Mouse (Mus musculus) intestine, embryonic 15.5 days (tissue): Measurements from ENCODE around the gene Rabep1. TPM values are rescaled to one million over a fixed set of nuclear protein-coding genes. Genes with fewer than 3 reads are reported as not detected.
A peak's percentile ranks its signal among the peaks of the same experiment; 100 is the strongest.

Experiments
- ATAC-seq: fragments of 200-750 bp; cut with Nextera tagmentation; 2 replicates; pipeline ENCODE4 v1.8.0; 2017; ENCODE audit warnings: moderate TSS enrichment, moderate library complexity
- H3K27ac ChIP-seq: fragments of 300-500 bp; sonication (generic); 2 replicates; pipeline ENCODE4 v1.5.1; 2015; ENCODE audit warnings: mild to moderate bottlenecking, inconsistent platforms
- H3K27me3 ChIP-seq: fragments of 300-500 bp; sonication (generic); replicated peaks from 2 replicates; pipeline ENCODE4 v1.6.1; 2015; ENCODE audit warnings: inconsistent platforms
- H3K36me3 ChIP-seq: fragments of 300-500 bp; sonication (generic); 2 replicates; pipeline ENCODE4 v1.6.1; 2015; ENCODE audit warnings: inconsistent platforms
- H3K4me1 ChIP-seq: fragments of 300-500 bp; sonication (generic); replicated peaks from 2 replicates; pipeline ENCODE4 v1.6.1; 2015; ENCODE audit warnings: inconsistent platforms
- H3K4me2 ChIP-seq: fragments of 300-500 bp; sonication (generic); replicated peaks from 2 replicates; pipeline ENCODE4 v1.6.1; 2015; ENCODE audit warnings: mild to moderate bottlenecking, inconsistent platforms
- H3K4me3 ChIP-seq: fragments of 300-500 bp; sonication (generic); replicated peaks from 2 replicates; pipeline ENCODE4 v1.5.1; 2015; ENCODE audit warnings: inconsistent platforms
- H3K9ac ChIP-seq: fragments of 300-500 bp; sonication (generic); 2 replicates; pipeline ENCODE4 v1.6.1; 2015; ENCODE audit warnings: inconsistent platforms
- H3K9me3 ChIP-seq: fragments of 300-500 bp; sonication (generic); 2 replicates; pipeline ENCODE4 v1.6.1; 2016; ENCODE audit warnings: inconsistent platforms
- WGBS: fragments of 180-500 bp; shearing (Covaris S2); methylation state at CpG from one replicate; pipeline ENCODE4 v1.1.7; 2015; 5-methylcytosine and 5-hydroxymethylcytosine counted together
- polyA plus RNA-seq: library from polyadenylated mRNA; unstranded; fragments of >200 nt; fragmentation: Nextera tagmentation; extraction: Ambion mirVana; gene quantifications from 2 replicates; pipeline ENCODE4 v1.2.1, GENCODE M21; 2015

Gene Rabep1
- 51.4 and 53.9 TPM in 2 replicates for polyA plus RNA-seq

- under 1% methylated on average over 66 of the region's 88 CpGs for WGBS
- H3K36me3 ChIP-seq, result no peaks in the 10 kb centered on the region
- H3K4me2 ChIP-seq, result peak within 1 kb of the TSS; percentile 76
- ATAC-seq, result peak; percentile 94
- H3K9ac ChIP-seq, result peak within 1 kb of the TSS; percentile 92
- H3K4me3 ChIP-seq, result peak within 1 kb of the TSS; percentile 94
- H3K27ac ChIP-seq, result peak within 1 kb of the TSS; percentile 74
- H3K27me3 ChIP-seq, result no peaks in the 10 kb centered on the region
- H3K9me3 ChIP-seq, result no peaks in the 10 kb centered on the region
- H3K4me1 ChIP-seq, result peaks cover 13% of the 10 kb centered on the region; the same call in 1 of the 2 replicates
These were observed at the start of gene Rabep1 for GRCm38 (mm10) chr11:70844559-70845456. Gene Rabep1 (plus strand): TSS chr11:70844778.

DNA sequence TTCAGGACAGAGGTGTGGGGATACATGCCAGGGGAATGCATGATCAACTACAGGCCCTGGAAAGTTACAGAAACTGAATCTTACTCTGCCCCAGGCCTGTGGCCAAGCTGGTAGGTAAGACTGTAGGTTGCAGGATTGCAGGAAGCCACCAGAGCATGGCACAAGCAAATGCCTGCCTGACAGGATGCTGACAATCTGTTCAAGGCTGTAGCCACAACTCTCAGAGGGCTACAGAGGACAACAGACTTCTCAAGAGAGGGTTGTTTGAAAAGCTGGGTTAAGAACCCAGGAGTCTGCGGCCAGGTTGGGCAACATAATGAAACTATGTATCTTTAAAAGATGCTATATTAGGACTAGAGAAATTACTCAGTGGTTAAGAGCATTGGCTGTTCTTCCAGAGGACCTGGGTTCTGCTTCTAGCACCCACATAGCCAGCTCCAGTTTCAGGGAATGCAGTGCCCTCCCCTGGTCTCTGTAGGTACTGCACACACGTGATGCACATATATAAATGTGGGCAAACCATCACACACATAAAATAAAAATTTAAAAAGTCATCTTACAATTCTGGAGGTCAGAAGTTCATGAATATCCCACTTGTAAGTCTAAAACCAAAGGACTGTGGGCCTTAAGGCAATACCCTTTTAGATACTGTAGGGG lies 42.2 kb upstream of the Rabep1 start:
- Histone ChIP-seq H3K9me3 (no peaks in the 10 kb centered on the region), H3K27ac (no peak overlapping the region), H3K36me3 (no peaks in the 10 kb centered on the region), H3K4me2 (no peak overlapping the region), H3K27me3 (no peaks in the 10 kb centered on the region), H3K4me1 (peaks cover 2% of the 10 kb centered on the region; the same call in 1 of the 2 replicates), H3K9ac (no peak overlapping the region), H3K4me3 (no peak overlapping the region)
- no peak for ATAC-seq
- WGBS, result 92% methylated on average over 2 of the region's 2 CpGs

DNA sequence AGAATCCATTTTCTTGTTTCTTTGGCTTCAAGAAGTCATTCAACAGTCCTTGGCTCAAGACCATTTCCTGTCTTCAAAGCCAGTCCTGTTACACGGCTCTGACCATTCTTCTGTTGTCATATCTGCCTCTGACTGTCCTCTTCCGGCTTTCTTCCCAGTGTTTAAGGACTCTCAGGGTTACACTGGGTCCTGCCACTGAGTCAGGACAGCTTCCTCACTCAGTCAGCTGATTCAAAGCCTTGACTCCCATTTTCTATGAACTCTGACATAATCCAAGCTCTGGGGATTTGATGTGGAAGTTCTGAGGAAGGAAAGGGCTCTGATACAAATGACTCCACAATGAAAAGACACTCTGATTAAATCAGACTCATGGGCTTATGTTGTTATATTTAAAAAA lies 41.7 kb upstream of the Rabep1 start:
- H3K4me3 ChIP-seq, result no peak overlapping the region
- no peaks in the 10 kb centered on the region for H3K9me3 ChIP-seq
- H3K36me3 ChIP-seq, result no peaks in the 10 kb centered on the region
- H3K4me1 ChIP-seq, result peaks cover 2% of the 10 kb centered on the region; the same call in 1 of the 2 replicates
- no peaks in the 10 kb centered on the region for H3K27me3 ChIP-seq
- no peak overlapping the region for H3K9ac ChIP-seq
- no peak overlapping the region for H3K27ac ChIP-seq
- H3K4me2 ChIP-seq, result no peak overlapping the region
- 60% methylated on average over 2 of the region's 2 CpGs for WGBS
- no peak for ATAC-seq

DNA sequence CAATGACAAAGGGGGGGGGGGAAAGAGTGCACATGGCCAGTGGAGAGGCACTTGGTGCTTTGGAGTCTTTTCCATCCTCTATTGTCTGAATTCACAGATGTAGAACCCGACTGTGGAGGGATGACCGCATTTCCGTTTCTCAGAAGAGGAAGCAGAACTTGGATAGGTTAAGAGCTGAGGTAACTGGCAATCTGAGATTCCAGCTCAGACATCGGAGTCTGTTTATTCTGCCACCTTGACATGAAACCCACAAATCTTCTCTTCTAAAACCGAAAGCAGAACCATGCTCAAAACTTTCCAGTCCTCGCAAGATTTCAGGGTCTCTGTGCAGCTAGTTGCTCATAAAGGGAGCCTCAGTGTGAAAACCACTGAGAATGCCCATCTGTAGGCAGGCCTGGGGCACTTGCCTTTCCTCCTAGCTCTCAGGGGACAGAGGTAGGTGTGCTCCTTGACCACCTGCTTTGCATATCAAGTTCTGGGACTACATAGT lies 40.8 kb upstream of the Rabep1 start:
- Histone ChIP-seq H3K36me3 (no peaks in the 10 kb centered on the region), H3K27ac (no peak overlapping the region), H3K4me2 (no peak overlapping the region), H3K4me1 (peaks cover 2% of the 10 kb centered on the region; the same call in 1 of the 2 replicates), H3K27me3 (no peaks in the 10 kb centered on the region), H3K9ac (no peak overlapping the region), H3K9me3 (no peaks in the 10 kb centered on the region), H3K4me3 (no peak overlapping the region)
- WGBS, result 79% methylated on average over 6 of the region's 6 CpGs
- no peak for ATAC-seq

DNA sequence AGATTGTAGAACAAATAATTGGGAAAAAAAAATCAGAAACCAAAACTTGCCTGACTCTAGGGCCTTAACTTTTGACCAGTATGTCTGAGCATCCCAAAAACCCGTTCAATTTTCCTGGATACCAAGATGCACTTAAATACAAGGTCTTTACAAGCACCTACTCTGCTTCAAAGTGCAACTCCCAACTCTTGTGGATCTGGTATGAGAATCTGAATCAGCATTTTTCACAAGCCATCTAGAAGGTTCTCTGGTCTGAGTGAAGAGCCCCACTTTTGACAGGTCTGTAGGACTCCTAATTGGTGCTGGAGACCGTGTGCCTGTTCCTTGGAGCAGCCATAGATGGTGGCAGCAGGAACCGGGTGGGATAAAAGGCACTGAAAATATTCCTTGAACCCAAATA lies 40.2 kb upstream of the Rabep1 start:
- Histone ChIP-seq H3K36me3 (no peaks in the 10 kb centered on the region), H3K9ac (no peak overlapping the region), H3K4me1 (peaks cover 2% of the 10 kb centered on the region; the same call in 1 of the 2 replicates), H3K4me2 (no peak overlapping the region), H3K4me3 (no peak overlapping the region), H3K27ac (no peak overlapping the region), H3K9me3 (no peaks in the 10 kb centered on the region), H3K27me3 (no peaks in the 10 kb centered on the region)
- 83% methylated on average over 3 of the region's 3 CpGs for WGBS
- no peak for ATAC-seq

DNA sequence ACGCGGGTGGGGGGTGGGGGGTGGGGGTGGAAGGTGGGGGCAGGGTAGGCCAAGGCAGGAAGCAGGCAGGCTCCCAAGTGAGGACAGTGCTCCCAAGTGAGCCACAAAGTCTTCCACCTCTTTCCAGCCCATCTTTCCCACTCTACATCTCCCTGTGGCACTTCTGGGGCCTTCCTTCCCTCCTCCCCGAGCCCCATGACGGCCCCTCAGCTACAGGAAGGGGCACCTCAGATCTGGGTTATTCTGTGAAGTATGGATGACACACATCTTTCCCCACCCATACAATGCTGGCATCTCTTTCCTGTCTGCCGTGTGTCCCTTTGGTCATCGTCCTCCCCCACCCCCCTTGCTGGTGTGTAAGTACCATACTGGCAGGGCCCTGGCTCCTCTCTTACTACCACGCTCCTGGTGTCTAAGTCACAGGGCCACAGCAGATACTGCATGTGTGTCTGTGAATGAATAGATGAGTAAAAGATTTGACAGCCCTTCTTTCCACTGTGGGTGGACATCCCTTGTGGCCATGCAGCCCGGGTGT lies 38.9 kb upstream of the Rabep1 start:
- peak overlapping the region; percentile 60; the same call in 1 of the 2 replicates for H3K27ac ChIP-seq
- 69% methylated on average over 8 of the region's 8 CpGs for WGBS
- ATAC-seq, result no peak
- no peaks in the 10 kb centered on the region for H3K27me3 ChIP-seq
- no peak overlapping the region for H3K4me3 ChIP-seq
- H3K36me3 ChIP-seq, result no peaks in the 10 kb centered on the region
- H3K4me2 ChIP-seq, result peak overlapping the region; percentile 37; the same call in 1 of the 2 replicates
- H3K9ac ChIP-seq, result no peak overlapping the region
- peaks cover 2% of the 10 kb centered on the region; the same call in 1 of the 2 replicates for H3K4me1 ChIP-seq
- H3K9me3 ChIP-seq, result no peaks in the 10 kb centered on the region

- ATAC-seq, result no peak
- H3K36me3 ChIP-seq, result no peaks in the 10 kb centered on the region
- no peak overlapping the region for H3K9ac ChIP-seq
- peaks cover 2% of the 10 kb centered on the region; the same call in 1 of the 2 replicates for H3K4me1 ChIP-seq
- WGBS, result 82% methylated on average over 4 of the region's 4 CpGs
- no peak overlapping the region for H3K4me2 ChIP-seq
- no peak overlapping the region for H3K4me3 ChIP-seq
- H3K27ac ChIP-seq, result no peak overlapping the region
- no peaks in the 10 kb centered on the region for H3K9me3 ChIP-seq
- no peaks in the 10 kb centered on the region for H3K27me3 ChIP-seq
These were observed 37.9 kb upstream of the Rabep1 start for GRCm38 (mm10) chr11:70806697-70807096.

DNA sequence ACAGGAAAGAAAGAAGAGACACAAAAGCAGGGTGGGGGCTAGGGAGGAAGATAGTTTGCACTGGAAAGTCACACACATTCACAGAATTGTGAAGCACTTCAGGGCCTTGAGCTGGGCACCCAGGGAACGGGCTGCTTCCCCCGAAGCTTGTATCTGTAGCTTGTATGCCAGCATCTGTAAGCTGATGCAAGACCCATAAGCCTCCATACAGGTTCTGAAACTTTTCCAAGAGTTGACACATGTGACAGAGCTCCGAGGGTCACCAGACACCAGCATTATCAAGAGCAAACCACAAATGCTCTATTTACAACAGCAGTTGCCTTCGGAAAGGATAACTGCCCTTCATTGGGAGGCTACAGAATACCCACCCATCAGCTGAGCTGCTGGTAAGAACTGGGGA lies 36.9 kb upstream of the Rabep1 start:
- Histone ChIP-seq H3K9ac (no peak overlapping the region), H3K27me3 (no peaks in the 10 kb centered on the region), H3K4me1 (peaks cover 2% of the 10 kb centered on the region; the same call in 1 of the 2 replicates)

DNA sequence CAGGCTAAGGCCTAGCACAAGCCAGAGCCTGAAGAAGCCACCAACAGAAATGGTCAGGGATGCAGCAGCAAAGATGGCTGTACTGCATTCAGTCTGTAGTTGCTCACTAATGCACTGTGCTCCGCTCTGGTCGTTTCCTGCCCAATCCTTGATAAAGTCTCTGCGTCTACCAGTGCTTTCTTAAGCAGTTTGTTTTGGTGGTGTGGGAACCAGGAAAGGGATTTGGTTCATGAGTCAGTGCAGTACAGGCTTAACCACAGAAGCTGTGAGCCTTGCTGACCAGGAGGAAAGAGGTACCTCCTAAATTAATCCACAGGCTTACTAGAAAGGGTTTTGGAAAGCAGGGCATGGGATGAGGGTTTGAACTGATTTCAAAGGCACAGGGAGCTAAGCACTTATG lies 36.5 kb upstream of the Rabep1 start:
- WGBS, result 66% methylated on average over 3 of the region's 3 CpGs
- H3K27me3 ChIP-seq, result no peaks in the 10 kb centered on the region
- no peak overlapping the region for H3K4me3 ChIP-seq
- no peaks in the 10 kb centered on the region for H3K36me3 ChIP-seq
- no peak overlapping the region for H3K9ac ChIP-seq
- no peaks in the 10 kb centered on the region for H3K9me3 ChIP-seq
- peaks cover 2% of the 10 kb centered on the region; the same call in 1 of the 2 replicates for H3K4me1 ChIP-seq
- no peak overlapping the region for H3K4me2 ChIP-seq
- ATAC-seq, result no peak
- no peak overlapping the region for H3K27ac ChIP-seq

More for the DNA sequence above, 36.9 kb upstream of the Rabep1 start:
- H3K4me3 ChIP-seq, result no peak overlapping the region
- no peaks in the 10 kb centered on the region for H3K36me3 ChIP-seq
- no peak overlapping the region for H3K27ac ChIP-seq
- H3K4me2 ChIP-seq, result no peak overlapping the region
- no peaks in the 10 kb centered on the region for H3K9me3 ChIP-seq
- 85% methylated on average over 4 of the region's 4 CpGs for WGBS
- no peak for ATAC-seq

GRCm38 (mm10) chr11:70809011-70809410 lies 35.6 kb upstream of the Rabep1 start:
- peaks cover 2% of the 10 kb centered on the region; the same call in 1 of the 2 replicates for H3K4me1 ChIP-seq
- ATAC-seq, result no peak
- no peaks in the 10 kb centered on the region for H3K36me3 ChIP-seq
- no peaks in the 10 kb centered on the region for H3K27me3 ChIP-seq
- no peak overlapping the region for H3K27ac ChIP-seq
- H3K9me3 ChIP-seq, result no peaks in the 10 kb centered on the region
- H3K9ac ChIP-seq, result no peak overlapping the region
- 53% methylated on average over 1 of the region's 1 CpGs for WGBS
- H3K4me2 ChIP-seq, result no peak overlapping the region
- H3K4me3 ChIP-seq, result no peak overlapping the region

- WGBS, result 80% methylated on average over 5 of the region's 5 CpGs
- H3K4me1 ChIP-seq, result no peaks in the 10 kb centered on the region
- H3K9me3 ChIP-seq, result no peaks in the 10 kb centered on the region
- no peak overlapping the region for H3K4me2 ChIP-seq
- no peaks in the 10 kb centered on the region for H3K36me3 ChIP-seq
- no peak for ATAC-seq
- no peaks in the 10 kb centered on the region for H3K27me3 ChIP-seq
- H3K9ac ChIP-seq, result no peak overlapping the region
- H3K4me3 ChIP-seq, result no peak overlapping the region
- H3K27ac ChIP-seq, result no peak overlapping the region
These were observed 33.5 kb upstream of the Rabep1 start for GRCm38 (mm10) chr11:70811041-70811440.
